Mouse (Mus musculus): ENCODE results near the gene Cldn10.

GRCm38 (mm10) chr14:118866014-118866811, 78.5 kb downstream of the Cldn10 start:
- no peak for TF ChIP-seq EP300 (IDR thresholded peaks at IDR 0.05)
- TF ChIP-seq CTCF (IDR thresholded peaks at IDR 0.05): no peak

Data from lung, postnatal 0 days (tissue).